In the genomic region with DNA sequence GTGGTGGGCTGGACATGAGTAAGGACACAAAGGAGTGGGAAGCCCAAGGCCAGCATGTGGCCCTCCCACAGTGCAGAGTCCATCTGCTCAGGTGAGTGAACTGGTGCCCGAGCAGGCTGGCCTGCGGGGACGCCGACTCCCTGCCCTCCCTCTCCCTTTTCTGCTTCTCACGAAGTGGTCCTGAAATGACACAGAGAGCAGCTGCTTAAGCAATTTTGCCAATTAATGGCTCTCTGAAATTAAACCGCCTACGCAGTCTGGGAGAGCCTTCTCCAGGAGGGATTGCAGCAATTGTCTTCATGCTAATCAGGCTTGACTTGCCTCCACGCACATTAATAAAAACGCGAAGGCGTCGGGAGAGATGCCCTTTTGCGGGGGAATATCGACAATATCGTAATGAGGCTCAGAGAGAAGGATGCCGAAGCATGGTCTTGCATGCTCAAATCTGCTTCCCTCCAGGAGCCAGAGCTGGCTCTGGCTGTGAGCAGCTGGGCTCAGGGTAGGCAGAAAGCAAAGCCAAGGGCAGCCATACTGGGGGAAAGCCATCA, we compare ENCODE assay signal across 11 mouse cellular contexts.
DNase-seq lines count a peak whose midpoint lies in the region; ATAC-seq and TF ChIP-seq lines count a peak whose summit lies in the region.
"Had no signal": no experiment of that assay in that cellular context is flagged by ENCODE, and none has a peak within 500 bp of the region (broad histone marks: within the 10 kb centered on the region; RNA-seq: fewer than 3 reads in every experiment).

No protein-coding gene starts in this region.

- intact Hi-C loops in heart, postnatal 10 days (cut with DNase I) = no loop called here

- TF ChIP-seq CTCF in brain, embryonic 14.5 days (IDR thresholded peaks at IDR 0.05; ENCODE audit: borderline replicate concordance, extremely low read depth, insufficient read depth, insufficient read length) = no peak
- TF ChIP-seq CTCF in hindbrain, postnatal 0 days (IDR thresholded peaks at IDR 0.05; ENCODE audit: low read depth) = no peak

- TF ChIP-seq POLR2A in brain, embryonic 14.5 days (IDR thresholded peaks at IDR 0.05; ENCODE audit: borderline replicate concordance, extremely low read depth, insufficient read depth, insufficient read length, poor library complexity, severe bottlenecking) = no peak

- H3K36me3 ChIP-seq in hindbrain, postnatal 0 days (ENCODE audit: insufficient read depth, low read length) = no peaks in the 10 kb centered on the region
- no peaks in the 10 kb centered on the region for H3K36me3 ChIP-seq in midbrain, embryonic 15.5 days (replicated peaks)
- H3K36me3 ChIP-seq: limb, embryonic 13.5 days had no signal

- H3K9ac ChIP-seq in hindbrain, postnatal 0 days (replicated peaks; ENCODE audit: low read length) = no peak overlapping the region
- no peak overlapping the region for H3K9ac ChIP-seq in midbrain, embryonic 15.5 days
- H3K9ac ChIP-seq: limb, embryonic 13.5 days had no signal

- 16% methylated on average over 16 of the region's 16 CpGs for WGBS in hindbrain, postnatal 0 days
- WGBS in midbrain, embryonic 15.5 days = 9% methylated on average over 16 of the region's 16 CpGs

- H3K27ac ChIP-seq in hindbrain, postnatal 0 days = peak overlapping the region; percentile 17; the same call in 1 of the 2 replicates
- H3K27ac ChIP-seq in midbrain, embryonic 15.5 days = peak overlapping the region; percentile 77
- H3K27ac ChIP-seq: limb, embryonic 13.5 days had no signal

- peak; percentile 63; the same call in 1 of the 2 replicates for ATAC-seq in hindbrain, postnatal 0 days
- peak; percentile 74 for ATAC-seq in midbrain, embryonic 15.5 days (replicated peaks)

- H3K4me2 ChIP-seq in hindbrain, postnatal 0 days (ENCODE audit: low read depth, low read length) = peak overlapping the region; percentile 2; the same call in 1 of the 2 replicates
- 0 out of 2 replicates have a peak overlapping the region, but pooled peaks have one; percentile 7 for H3K4me2 ChIP-seq in midbrain, embryonic 15.5 days
- H3K4me2 ChIP-seq: limb, embryonic 13.5 days had no signal

- H3K9me3 ChIP-seq in hindbrain, postnatal 0 days (ENCODE audit: low read length) = no peaks in the 10 kb centered on the region
- H3K9me3 ChIP-seq in midbrain, embryonic 15.5 days = no peaks in the 10 kb centered on the region
- H3K9me3 ChIP-seq: limb, embryonic 13.5 days; megakaryocyte, embryonic 14.5 days had no signal

- peaks cover 10% of the 10 kb centered on the region for H3K4me1 ChIP-seq in hindbrain, postnatal 0 days (ENCODE audit: insufficient read depth, low read length)
- H3K4me1 ChIP-seq in midbrain, embryonic 15.5 days = peaks cover 16% of the 10 kb centered on the region
- H3K4me1 ChIP-seq: megakaryocyte, embryonic 14.5 days had no signal

- no peaks in the 10 kb centered on the region; the same call in 1 of the 2 replicates for H3K27me3 ChIP-seq in hindbrain, postnatal 0 days (ENCODE audit: insufficient read depth, low read length)
- no peaks in the 10 kb centered on the region; the same call in 1 of the 2 replicates for H3K27me3 ChIP-seq in midbrain, embryonic 15.5 days (replicated peaks)

- DNase-seq in brain, embryonic 14.5 days (ENCODE audit: low read depth) = peak; percentile 94
- DNase-seq in cerebellum, postnatal 25 days = peak; percentile 92
- peak; percentile 76 for DNase-seq in hindbrain, postnatal 0 days (ENCODE audit: low spot score)
- DNase-seq in testis, postnatal 10 days (ENCODE audit: low spot score) = no peak
- DNase-seq in heart, postnatal 10 days = no peak
- no peak for DNase-seq in heart, adult 11 months
- DNase-seq in spleen, postnatal 36 days (ENCODE audit: low spot score in 2 of 2) = no peak

- no peak overlapping the region for H3K4me3 ChIP-seq in hindbrain, postnatal 0 days (ENCODE audit: low read length)
- no peak overlapping the region for H3K4me3 ChIP-seq in midbrain, embryonic 15.5 days
- H3K4me3 ChIP-seq: erythroblast, embryonic 14.5 days; limb, embryonic 13.5 days; megakaryocyte, embryonic 14.5 days had no signal

Comparison
In these comparisons a context has a peak if more than half of its experiments do, and no peak if none do; other contexts are left out.
1. DNase-seq: peak in brain, embryonic 14.5 days (single experiment), cerebellum, postnatal 25 days (2 of 2) and hindbrain, postnatal 0 days (single experiment); none in testis, postnatal 10 days (single experiment), heart, postnatal 10 days (0 of 2), heart, adult 11 months (single experiment) and spleen, postnatal 36 days (0 of 2).